ENCODE assay signal across 8 mouse cellular contexts in the genomic region with DNA sequence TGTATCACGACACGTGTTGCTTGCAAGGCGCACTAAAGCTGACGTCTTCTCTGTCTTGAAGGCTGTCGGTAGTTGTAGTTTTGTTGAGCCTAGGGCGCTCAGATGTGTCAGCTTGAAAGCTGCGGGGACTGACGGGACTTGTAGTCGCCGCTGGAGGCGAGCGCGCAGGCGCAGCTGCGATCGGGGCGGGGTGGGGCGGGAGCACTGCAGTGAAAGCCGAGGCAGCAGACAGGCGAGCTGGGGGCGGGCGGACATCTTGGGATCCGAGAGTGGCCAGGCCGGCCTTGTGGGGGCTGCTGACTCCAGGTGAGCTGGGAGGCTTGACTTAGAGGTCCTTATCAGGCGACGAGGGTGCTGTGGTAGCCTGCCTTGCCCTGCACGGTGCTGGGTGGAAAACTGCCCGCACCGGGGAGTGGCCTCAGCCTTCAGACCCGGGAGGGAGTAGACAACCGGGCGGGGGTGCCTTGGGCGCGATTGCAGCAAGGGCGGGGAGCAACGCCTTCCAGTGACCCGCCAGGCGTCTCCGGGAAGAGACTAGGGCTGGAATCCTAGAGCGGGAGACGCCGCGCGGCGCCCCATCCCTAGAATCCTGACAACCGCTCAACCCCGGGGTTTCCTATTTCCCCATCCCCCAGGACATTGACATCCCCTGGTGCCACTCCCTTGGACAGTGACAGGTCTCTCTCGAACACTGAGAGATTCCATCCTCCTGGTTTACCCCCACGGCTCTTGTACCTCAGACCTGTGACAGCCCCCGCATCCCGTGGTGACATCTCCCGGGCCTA. TPM values are rescaled to one million over a fixed set of nuclear protein-coding genes. Genes with fewer than 3 reads are reported as not detected.
A peak's percentile ranks its signal among the peaks of the same experiment; 100 is the strongest.
DNase-seq lines count a peak whose midpoint lies in the region; ATAC-seq and TF ChIP-seq lines count a peak whose summit lies in the region.

Gene Ap2m1, plus strand, starts transcription at position 183 of the 785 bp plus-strand sequence.

- WGBS in embryonic facial prominence, embryonic 14.5 days = under 1% methylated on average over 38 of the region's 52 CpGs
- under 1% methylated on average over 52 of the region's 52 CpGs for WGBS in heart, adult 2 months
- WGBS in limb, embryonic 13.5 days = under 1% methylated on average over 52 of the region's 52 CpGs
- WGBS in midbrain, embryonic 16.5 days = under 1% methylated on average over 52 of the region's 52 CpGs

- peak; percentile 100 for DNase-seq in 3T3-L1 (ENCODE audit: low read depth, low spot score)
- DNase-seq in adrenal gland, postnatal 4 days (ENCODE audit: low spot score in 2 of 2) = peak; percentile 70 to 83
- peak; percentile 100 for DNase-seq in embryonic facial prominence, embryonic 14.5 days (ENCODE audit: low spot score)
- DNase-seq in heart, adult 2 months = peak; percentile 91 to 96
- DNase-seq in kidney, adult 8-10 months = peak; percentile 94 to 99
- peak; percentile 93 to 95 for DNase-seq in spleen, postnatal 10 days (ENCODE audit: low spot score in 2 of 2)

- H3K4me2 ChIP-seq in embryonic facial prominence, embryonic 14.5 days (ENCODE audit: low read depth, low read length) = peak within 1 kb of the TSS; percentile 86
- H3K4me2 ChIP-seq in limb, embryonic 13.5 days (replicated peaks) = peak within 1 kb of the TSS; percentile 88
- peak within 1 kb of the TSS; percentile 81 for H3K4me2 ChIP-seq in midbrain, embryonic 16.5 days (ENCODE audit: low read length)

- H3K4me1 ChIP-seq in embryonic facial prominence, embryonic 14.5 days (ENCODE audit: control insufficient read depth, insufficient read depth, low read length) = peaks cover 18% of the 10 kb centered on the region
- H3K4me1 ChIP-seq in heart, adult 2 months (ENCODE audit: control insufficient read depth, insufficient read depth, low read length) = peaks cover 7% of the 10 kb centered on the region
- H3K4me1 ChIP-seq in limb, embryonic 13.5 days = peaks cover 25% of the 10 kb centered on the region
- peaks cover 25% of the 10 kb centered on the region for H3K4me1 ChIP-seq in midbrain, embryonic 16.5 days (ENCODE audit: control insufficient read depth, insufficient read depth, low read length)

- peak; percentile 81 for TF ChIP-seq POLR2A in heart, adult 2 months (IDR thresholded peaks at IDR 0.05; ENCODE audit: insufficient read depth, low read depth, low read length)

- intact Hi-C loops in heart, adult 2 months (cut with DNase I) = loop anchor here (1.0 to 5.0 kb wide), 4 partner anchors 13 to 137 kb away; partner anchors contain the start of genes Abcc5, Abcf3 and Eif2b5

- H3K9me3 ChIP-seq in embryonic facial prominence, embryonic 14.5 days (ENCODE audit: control insufficient read depth, low read length) = no peaks in the 10 kb centered on the region
- no peaks in the 10 kb centered on the region for H3K9me3 ChIP-seq in limb, embryonic 13.5 days
- H3K9me3 ChIP-seq in midbrain, embryonic 16.5 days (replicated peaks; ENCODE audit: control insufficient read depth, low read length, poor library complexity, severe bottlenecking) = no peaks in the 10 kb centered on the region

- H3K79me2 ChIP-seq in heart, adult 2 months (replicated peaks; ENCODE audit: control insufficient read depth, insufficient read depth, low read length) = peaks cover 7% of the 10 kb centered on the region

- TF ChIP-seq CTCF in heart, adult 2 months (IDR thresholded peaks at IDR 0.05) = no peak

- no peaks in the 10 kb centered on the region for H3K27me3 ChIP-seq in embryonic facial prominence, embryonic 14.5 days (replicated peaks; ENCODE audit: control insufficient read depth, insufficient read depth, low read length)
- no peaks in the 10 kb centered on the region for H3K27me3 ChIP-seq in heart, adult 2 months (ENCODE audit: control insufficient read depth, insufficient read depth, low read length)
- H3K27me3 ChIP-seq in limb, embryonic 13.5 days = no peaks in the 10 kb centered on the region
- H3K27me3 ChIP-seq in midbrain, embryonic 16.5 days (ENCODE audit: control insufficient read depth, insufficient read depth, low read depth, low read length) = no peaks in the 10 kb centered on the region

- H3K27ac ChIP-seq in embryonic facial prominence, embryonic 14.5 days (replicated peaks; ENCODE audit: low read depth, low read length) = peak within 1 kb of the TSS; percentile 79
- H3K27ac ChIP-seq in heart, adult 2 months = peak within 1 kb of the TSS; percentile 96
- peak within 1 kb of the TSS; percentile 72 for H3K27ac ChIP-seq in limb, embryonic 13.5 days
- H3K27ac ChIP-seq in midbrain, embryonic 16.5 days (ENCODE audit: low read length) = peak within 1 kb of the TSS; percentile 90

- TF ChIP-seq EP300 in heart, adult 2 months (IDR thresholded peaks at IDR 0.05; ENCODE audit: insufficient read depth, low read depth, low read length) = peak; percentile 80; the same call in 1 of the 2 replicates

- ATAC-seq in embryonic facial prominence, embryonic 14.5 days (ENCODE audit: low read depth) = peak; percentile 99
- ATAC-seq in limb, embryonic 13.5 days (ENCODE audit: low FRiP score, low read depth) = peak; percentile 98
- peak; percentile 99 for ATAC-seq in midbrain, embryonic 16.5 days

- H3K9ac ChIP-seq in embryonic facial prominence, embryonic 14.5 days (ENCODE audit: low read depth, low read length) = peak within 1 kb of the TSS; percentile 93
- peak within 1 kb of the TSS; percentile 84 for H3K9ac ChIP-seq in heart, adult 2 months (ENCODE audit: low read depth, low read length)
- H3K9ac ChIP-seq in limb, embryonic 13.5 days = peak within 1 kb of the TSS; percentile 96
- peak within 1 kb of the TSS; percentile 99 for H3K9ac ChIP-seq in midbrain, embryonic 16.5 days (ENCODE audit: low read depth, low read length)

- H3K4me3 ChIP-seq in embryonic facial prominence, embryonic 14.5 days (ENCODE audit: low read depth, low read length) = peak within 1 kb of the TSS; percentile 95
- peak within 1 kb of the TSS; percentile 98 for H3K4me3 ChIP-seq in heart, adult 2 months
- H3K4me3 ChIP-seq in limb, embryonic 13.5 days = peak within 1 kb of the TSS; percentile 90
- peak within 1 kb of the TSS; percentile 88 for H3K4me3 ChIP-seq in midbrain, embryonic 16.5 days (ENCODE audit: low read depth, low read length)

- H3K36me3 ChIP-seq in embryonic facial prominence, embryonic 14.5 days (ENCODE audit: control insufficient read depth, insufficient read depth, low read length) = peaks cover 60% of the 10 kb centered on the region
- H3K36me3 ChIP-seq in heart, adult 2 months (ENCODE audit: control insufficient read depth, insufficient read depth, low read length) = peaks cover 10% of the 10 kb centered on the region
- H3K36me3 ChIP-seq in limb, embryonic 13.5 days = peaks cover 63% of the 10 kb centered on the region
- H3K36me3 ChIP-seq in midbrain, embryonic 16.5 days (ENCODE audit: control insufficient read depth, insufficient read depth, low read length) = peaks cover 28% of the 10 kb centered on the region

RNA-seq across cellular contexts. Expression of gene Ap2m1, which starts in this region (rescaled TPM):
- 100 to 1,000 TPM; 336 to 352 TPM for total RNA-seq in adrenal gland, postnatal 4 days (2021)
- 573 and 628 TPM in 2 replicates for polyA plus RNA-seq in embryonic facial prominence, embryonic 14.5 days (2014; fragmentation: Nextera tagmentation; extraction: Ambion mirVana)
- 100 to 1,000 TPM; 195 to 211 TPM for total RNA-seq in heart, adult 2 months (2021)
- 307 and 322 TPM in 2 replicates for polyA plus RNA-seq in heart, adult 2 months (2012; rRNA removed)
- 629 and 657 TPM in 2 replicates for polyA plus RNA-seq in limb, embryonic 13.5 days (2015; fragmentation: Nextera tagmentation; extraction: Ambion mirVana)
- 1,379 and 1,416 TPM in 2 replicates for polyA plus RNA-seq in midbrain, embryonic 16.5 days (2015; fragmentation: Nextera tagmentation; extraction: Ambion mirVana)

Comparison
In these comparisons a context has a peak if more than half of its experiments do, and no peak if none do; other contexts are left out.
1. Peak in every context shown above with its lines: DNase-seq, ATAC-seq, H3K4me3 ChIP-seq and H3K27ac ChIP-seq.